Mouse (Mus musculus) testis, postnatal 10 days (tissue): ENCODE measurements at regions not wholly inside any gene's neighbourhood (a gene's known extent, or its start where the extent isn't known, plus 50 kb on each side); places are given as distances from the start of the nearest gene placed in this dataset.

Experiments
- DNase-seq: peaks from one replicate; pipeline ENCODE4 v3.0.0; 2021; ENCODE audit warnings: low spot score

DNA sequence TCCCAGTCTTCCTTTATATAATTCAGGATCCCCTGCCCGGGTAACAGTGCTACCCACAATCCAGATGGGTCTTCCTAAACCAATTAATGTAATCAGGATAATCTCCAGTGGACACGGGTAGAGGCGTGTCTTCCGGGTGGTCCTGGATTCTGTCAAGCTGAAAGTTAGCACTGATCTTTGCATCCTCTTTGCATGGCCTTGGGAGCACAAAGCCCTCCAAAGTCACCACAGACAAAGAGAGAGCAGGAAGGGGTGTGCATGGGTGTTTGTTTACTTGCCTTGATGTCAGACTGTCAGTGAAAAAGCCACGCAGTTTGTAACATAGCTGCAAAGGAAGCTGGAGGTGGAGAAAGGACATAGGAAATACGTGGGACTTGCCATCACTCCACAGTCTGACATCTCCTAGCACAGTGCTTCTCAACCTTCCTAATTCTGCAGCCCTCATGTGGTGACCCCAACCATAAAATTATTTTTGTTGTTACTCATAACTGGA lies 208.0 kb downstream of the Rplp1 start:
- no peak for DNase-seq

DNA sequence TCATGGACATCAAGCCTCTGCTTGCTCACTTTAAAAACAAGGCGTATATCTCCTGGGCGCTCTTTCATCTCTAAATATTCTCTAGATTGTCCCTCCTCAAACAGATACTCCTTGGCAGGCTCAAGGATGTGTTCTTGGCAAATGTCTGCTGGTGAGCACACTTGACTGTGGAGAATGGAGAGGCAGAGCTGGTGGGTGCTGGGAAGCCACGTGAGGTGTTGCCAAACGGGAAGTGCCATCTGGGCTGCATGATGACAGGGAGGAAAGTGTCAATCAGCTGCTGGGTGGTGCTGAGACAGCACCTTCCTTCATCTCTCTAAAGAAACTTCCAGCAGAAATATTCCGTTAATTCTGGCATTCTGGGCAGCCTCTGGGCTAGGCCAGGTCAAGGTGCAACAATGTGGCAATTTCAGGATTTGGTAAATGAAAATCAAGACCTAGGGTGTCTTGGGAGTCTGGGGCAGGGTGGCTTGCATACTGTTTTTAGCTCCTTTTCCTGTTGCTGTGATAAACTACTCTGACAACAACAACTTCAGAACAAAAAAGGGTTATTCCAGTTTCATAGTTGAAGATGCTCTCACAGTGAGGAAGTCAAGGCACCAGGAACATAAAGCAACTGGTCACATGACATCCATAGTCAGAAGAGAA lies 208.6 kb downstream of the Rplp1 start:
- DNase-seq: no peak

DNA sequence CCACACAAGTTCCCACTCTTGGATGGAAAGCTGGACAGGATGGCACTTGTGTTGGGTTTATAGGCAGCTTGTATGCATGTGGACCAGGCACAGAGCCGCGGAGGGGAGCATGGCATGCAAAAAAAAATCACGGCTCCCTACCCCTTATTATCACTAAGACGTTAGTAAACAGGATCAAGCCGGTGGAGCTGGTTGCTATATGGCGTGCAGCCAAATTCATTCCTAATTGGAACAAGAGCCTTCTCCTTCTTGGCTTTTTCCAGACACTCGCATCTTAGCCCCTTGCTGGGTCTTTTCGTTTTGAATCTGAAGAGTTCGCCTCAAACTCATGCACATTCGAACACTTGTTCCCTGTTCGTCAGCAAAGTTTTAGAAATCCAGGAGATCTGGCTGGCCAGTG lies 211.0 kb downstream of the Rplp1 start:
- no peak for DNase-seq

DNA sequence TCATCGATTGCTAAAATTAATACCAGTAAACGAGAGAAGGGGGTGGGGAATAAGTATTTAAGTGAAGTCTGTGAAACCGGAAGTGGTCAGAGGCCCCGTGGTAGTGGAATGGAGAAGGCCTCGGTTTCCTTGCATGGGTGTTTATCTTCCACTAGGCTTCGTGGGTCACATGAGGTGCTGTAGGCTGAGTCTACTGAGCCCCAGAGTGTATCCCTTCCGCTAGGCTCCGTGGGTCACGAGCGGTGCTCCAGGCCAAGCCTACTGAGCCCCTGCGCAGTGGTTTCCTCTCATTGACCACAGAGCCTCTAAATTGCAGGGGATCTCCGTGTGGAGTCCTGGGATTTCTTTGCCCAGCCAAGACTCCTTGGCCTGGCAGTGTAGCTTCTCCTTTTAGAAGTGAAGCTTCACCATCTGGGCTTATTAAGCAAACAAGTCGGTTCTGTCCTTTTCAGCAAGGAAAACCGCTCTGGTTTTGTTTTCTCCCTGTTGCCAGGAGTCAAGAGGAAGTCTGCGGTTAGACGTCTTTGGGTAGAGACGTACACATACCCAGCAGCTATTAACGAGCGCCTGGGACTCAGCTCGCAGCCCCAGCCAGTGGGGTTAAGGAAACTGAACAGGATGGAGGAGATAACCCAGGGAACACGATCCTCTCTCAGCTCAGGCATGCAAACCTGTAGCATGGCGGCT lies 211.9 kb downstream of the Rplp1 start:
- DNase-seq: no peak

DNA sequence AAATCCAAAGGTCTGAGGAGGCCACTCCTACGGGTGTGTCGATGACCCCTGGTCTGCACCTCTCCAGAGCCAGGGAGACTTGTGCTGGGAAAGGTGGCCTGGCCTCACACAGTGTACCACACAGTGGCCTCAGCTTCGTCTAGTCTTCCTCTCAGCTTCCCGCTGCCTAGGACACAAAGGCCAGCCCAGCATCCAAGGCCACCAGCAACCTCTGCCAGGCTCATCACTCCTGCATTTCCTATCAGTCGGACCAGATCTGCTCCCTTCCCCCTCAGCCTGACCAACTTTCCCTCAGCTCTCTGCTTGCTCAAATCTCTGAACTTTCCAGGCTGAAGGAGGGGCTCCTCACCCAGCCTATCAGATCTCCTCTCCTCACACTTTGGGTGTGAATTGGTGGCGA lies 213.8 kb downstream of the Rplp1 start:
- DNase-seq: no peak

DNA sequence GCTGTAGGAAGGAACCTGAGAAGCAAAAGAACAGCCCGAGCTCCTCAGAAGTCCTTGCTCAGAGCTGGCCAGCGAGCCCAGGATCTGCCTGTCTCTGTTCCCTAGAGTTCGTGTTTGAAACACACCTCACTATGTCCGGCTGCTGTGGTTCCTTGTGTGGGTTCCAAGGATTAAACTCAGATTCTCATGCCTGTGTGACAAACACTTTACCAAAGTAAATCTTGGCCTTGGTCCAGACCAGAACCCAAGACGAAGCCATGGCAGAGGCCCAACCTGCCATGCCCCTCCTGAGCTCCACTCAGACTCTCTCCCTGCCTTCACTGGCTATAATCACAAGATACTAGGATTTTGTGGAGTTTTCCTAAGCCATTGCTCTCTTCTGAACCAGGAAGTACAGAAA lies 214.7 kb downstream of the Rplp1 start:
- DNase-seq: no peak

DNA sequence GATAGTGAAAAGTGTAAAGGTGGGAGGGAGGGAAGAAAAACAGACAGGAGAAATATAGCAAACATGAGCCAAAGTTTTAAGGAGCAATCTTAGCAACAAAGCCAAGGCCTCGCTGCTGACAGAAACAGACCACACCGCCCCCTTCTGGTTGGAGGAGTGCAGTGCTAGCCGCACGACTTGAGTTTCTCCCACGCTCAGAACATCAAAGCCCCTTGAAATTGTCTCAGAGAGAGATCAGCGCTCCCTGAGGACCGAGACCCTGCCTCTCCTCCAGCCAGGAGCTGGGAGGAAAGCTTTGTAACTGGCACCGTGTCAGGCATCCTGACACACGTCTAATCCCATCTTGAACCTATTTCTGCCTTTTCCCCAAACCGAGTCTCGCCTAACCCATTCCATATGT lies 216.4 kb downstream of the Rplp1 start:
- peak; percentile 85 for DNase-seq

DNA sequence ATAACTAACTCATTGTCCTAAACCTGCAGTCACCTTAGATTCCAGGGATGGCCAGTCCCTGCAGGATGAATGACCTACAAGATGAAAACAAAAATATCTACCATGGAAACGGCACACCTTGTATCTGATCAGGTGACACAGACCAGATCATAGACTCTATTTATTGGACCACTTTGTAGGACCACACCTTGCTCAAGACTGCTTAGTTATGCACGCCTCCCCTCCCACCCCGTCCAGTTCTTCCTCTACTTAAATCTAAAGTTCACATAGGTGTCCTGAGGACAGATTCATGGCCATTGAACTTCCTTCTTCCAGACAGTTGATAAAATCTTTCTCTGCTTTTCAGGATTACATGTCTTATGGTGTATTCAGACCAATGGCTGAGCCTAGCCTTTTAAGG lies 217.5 kb downstream of the Rplp1 start:
- no peak for DNase-seq

DNA sequence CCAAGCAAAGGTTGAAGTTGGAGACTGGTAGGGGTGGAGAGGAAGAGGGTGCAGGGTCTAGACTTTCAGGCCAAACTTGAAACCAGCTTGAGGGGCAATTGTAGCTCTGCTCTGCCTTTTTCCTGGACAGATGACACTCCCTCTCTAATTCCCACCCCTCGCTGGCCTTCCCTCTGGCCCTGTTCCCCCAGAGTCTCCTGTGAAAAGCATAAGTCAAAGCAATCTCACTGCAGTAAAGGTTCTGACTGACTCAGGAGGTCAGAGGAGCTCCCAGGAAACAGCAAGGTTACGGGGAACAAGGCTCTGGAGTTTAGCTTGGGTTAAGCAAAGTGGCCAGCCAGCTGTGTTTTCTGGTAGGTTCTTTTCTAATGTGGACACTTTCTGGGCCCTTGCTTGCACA lies 218.5 kb downstream of the Rplp1 start:
- DNase-seq: no peak

DNA sequence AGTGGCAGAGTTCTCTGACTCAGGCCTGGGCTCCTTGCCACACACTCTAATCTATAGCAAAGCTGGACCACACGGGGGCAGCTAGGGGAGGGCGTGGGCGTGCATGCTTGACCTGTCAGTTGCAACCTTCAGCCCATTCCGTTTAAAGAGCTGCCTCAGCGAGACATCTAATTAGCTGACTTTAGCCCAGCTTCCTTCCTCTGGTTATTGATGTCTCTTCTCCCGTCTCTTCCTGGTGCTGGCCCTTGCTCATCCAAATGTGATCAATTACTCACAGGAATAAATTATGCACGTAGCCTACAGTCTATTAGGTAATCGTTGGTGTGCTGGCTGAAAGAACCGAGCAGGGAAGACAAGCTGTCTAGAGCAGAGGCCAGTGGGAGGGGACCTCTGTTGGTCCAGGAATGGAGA lies 219.0 kb downstream of the Rplp1 start:
- peak; percentile 62 for DNase-seq

DNA sequence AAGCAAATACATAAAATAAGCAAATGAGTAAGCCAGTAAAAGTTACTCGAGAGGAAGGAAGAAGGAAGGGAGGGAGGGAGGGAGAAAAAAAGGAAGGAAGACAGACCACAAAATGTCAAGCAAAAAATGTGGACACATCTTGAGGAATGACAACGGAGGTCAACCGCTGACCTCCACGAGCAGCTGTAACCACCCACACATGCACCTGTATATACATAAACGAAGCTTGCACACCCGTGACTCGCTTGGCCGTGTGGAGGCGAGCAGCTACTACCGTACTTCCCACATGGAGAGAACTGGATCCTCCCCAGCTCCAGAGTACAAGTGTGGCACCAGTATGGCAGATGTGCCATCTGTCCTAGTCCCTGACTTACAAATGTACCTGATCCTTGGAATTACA lies 220.1 kb downstream of the Rplp1 start:
- DNase-seq: no peak

DNA sequence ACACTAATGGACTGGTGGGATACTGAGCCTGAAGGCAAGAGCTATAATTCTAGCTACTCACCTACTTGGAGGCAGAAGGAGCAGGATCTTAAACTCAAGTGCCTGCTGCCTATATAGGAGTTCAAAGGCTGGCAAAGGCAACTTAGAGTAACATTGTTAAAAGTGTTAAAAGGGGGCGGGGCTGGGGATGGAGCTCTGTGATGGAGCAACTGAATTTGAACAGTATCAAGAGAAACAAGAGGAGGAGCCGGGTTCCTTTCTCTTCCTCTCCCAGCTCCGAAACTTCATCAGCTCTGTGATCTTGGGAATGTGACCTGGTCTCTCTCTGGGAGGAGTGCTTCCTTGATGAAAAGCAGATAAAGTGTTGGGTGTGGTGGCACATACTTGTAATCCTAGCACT lies 223.6 kb downstream of the Rplp1 start:
- DNase-seq: no peak

DNA sequence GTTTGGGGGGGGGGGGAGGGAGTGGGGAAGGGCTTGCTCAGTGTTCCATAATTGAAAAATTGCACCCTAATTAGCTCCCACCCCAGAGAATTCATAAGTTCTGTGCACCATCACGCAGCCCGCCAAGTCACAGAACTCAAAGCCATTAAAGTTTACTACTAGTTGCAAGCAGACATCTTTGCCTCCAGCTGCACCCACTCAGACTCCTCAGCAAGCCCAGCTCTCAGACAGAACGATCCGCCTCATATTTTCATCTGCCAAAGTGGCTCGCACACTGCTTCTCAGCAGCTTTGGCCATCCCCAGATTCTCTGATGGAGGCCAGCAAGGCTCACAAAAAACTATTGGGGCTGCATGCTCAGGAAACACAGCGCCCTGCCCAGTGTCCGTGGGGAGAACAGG lies 224.4 kb downstream of the Rplp1 start:
- no peak for DNase-seq

DNA sequence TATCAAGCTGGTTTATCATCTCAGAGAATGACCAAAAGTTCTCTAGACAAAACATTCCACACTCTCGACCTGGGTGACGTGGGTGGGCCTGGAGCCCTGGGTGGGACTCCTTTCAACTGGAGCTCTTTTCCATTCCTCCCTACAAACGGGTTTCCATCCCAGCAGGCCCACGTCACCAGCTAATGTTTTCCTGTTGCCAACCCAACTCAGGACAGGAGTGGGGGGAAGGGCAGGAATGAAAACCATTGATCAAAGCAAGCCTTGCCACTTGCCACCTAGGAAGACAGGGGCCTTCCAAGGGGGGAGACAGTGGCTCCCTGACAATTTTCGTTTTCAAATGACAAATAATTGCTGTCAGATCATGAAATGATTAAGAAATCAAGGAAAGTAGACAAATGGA lies 224.8 kb downstream of the Rplp1 start:
- DNase-seq: no peak

DNA sequence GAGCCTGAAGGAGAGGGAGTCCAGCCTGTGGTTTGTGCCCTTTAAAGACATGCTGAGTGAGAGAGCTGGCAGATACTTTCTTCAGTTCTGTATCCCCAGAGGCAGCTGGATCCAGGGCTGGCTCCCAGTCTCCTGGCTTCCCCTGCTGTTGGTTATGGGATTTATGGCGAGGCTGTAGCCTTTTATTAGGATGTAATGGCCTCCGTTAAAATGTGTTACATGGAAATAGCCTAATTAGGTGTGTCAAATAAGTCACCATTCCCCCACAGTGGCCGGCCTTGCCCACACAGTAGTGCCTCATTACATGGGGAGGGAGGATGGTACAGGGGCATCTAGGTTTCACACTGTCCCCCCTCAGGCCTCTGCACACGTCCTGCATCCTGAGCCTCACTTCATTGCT lies 230.8 kb downstream of the Rplp1 start:
- no peak for DNase-seq

DNA sequence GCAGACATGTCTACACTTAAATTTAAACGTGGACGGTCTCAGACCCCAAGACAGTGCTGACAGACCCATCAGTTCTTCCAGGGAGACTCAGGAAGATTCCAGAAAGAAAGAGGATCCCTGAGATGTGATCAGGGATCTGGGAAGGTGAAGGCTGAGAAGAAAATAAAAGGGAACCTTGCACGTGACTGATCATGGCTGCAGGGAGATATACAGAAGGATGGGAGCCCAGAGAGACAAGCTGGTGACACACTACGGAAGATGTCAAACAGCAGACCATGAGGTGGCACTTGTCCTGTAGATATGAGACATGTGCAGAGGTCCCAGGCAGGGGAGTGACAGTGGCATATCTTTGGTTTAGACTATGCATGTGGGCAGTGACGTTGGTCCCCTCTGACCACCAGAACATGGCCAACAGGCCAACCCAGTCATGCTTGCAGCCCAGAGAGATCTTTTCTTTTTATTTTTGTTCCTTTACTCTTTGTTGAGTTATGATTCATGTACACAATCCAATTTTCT lies 231.5 kb downstream of the Rplp1 start:
- DNase-seq: no peak

DNA sequence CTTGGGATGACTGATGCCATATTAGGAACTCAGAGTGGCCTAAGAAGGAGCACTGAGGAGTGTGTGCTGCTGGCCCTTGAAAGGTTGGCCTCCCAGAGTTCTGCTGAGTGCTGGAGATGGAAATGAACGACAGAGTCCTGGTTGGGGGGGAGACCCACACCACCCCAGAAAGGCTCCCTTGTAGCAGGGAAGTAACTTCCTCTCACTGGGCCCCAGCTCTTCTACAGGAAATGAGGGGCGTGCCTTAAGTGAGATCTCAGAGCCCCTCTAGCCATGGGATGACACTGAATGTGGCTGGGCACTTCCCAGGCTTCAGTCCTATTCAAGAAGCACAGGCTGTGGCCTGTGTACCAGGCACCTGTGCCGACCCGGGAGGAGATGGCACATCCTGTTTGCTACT lies 232.0 kb downstream of the Rplp1 start:
- DNase-seq: no peak

DNA sequence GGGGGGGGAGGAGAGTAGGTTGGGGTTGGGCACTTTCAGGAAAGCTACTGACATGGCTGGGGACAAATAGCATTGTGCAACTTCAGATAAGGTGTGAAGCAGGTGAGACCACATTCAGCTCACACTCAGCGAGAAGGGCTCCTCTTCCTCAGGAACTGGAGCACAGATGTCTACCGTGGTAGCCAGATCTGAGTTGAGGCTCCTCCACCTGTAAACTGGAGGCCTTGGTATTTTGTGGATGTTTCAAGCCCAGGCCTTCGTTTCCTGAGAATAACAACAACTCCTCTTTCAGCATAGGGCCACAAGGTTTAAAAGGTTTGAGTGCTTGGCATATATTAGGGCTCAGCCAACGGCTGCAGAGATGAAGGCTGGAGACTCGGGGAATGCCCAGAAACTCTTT lies 232.9 kb downstream of the Rplp1 start:
- DNase-seq: no peak

DNA sequence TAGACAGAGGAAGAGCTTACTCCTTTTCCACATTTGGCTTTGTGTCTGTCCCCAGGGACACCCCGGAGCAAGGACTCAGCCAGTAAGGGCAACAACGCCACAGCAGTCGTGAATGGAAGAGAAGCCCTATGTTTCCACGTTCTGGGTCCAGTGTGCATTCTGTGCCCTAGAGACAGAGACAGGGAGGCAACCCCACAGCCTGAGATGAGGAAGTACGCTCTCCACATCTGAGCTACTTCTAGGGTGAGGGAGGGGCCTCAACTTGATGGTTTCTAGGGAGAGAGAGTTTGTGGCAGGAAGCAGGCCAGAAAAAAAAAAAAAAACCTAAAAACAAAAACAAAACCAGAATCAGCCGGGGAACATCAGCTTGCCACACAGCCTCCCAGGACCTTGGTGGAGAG lies 233.4 kb downstream of the Rplp1 start:
- DNase-seq: no peak

DNA sequence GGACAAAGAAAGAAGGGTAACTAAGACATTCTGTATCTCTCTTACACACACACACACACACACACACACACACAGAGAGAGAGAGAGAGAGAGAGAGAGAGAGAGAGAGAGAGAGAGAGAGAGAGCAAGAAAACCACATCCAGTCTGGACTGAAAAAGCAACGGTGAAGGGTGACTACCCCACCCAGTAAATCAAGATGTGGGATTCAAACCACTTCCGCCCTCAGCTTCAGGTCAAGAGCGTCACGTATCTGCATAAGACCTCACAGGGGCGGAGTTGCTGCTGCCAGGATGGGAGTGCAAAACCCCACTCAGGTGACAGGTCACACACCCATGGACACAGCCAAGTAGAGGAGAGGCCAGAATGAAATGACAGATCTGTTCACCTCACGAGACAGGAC lies 234.7 kb downstream of the Rplp1 start:
- no peak for DNase-seq

DNA sequence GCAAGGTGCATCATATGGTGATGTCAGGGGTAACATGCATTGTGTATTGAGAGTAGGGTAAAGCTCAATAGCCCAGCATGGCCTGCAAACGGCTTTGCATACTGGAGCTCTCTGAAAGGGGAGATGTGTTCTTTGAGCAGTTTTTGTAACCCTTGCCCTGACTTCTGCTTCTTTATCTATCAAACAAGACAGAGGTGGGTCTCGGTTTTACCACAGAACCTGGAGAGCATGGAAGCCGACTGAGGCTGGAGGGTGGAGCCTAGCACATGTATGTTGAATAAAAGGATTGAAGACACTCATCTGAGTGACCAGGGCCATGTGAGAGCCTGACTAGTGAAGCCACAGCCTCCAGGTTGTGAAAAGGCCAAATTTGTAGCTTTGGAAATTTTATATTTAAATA lies 236.7 kb downstream of the Rplp1 start:
- DNase-seq: no peak

DNA sequence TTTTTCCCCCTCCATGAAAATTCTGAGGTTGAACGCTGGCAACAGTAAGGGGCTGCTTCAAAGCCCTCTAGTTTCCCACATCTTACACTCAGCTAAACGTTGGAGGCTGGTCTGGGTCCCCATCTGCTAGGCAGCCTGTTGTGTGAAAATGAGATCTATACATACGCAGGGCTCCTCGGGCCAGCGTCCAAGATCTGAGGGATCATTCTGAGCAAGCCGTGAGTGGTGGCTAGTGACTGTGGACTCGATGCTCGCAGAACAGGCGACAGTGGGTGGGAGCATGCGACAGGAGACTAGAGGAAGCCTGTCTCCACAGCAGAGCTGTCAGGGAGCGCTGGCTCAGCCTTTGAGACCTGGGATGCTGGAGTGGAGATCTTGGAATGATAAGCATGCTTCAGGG lies 237.3 kb downstream of the Rplp1 start:
- no peak for DNase-seq

DNA sequence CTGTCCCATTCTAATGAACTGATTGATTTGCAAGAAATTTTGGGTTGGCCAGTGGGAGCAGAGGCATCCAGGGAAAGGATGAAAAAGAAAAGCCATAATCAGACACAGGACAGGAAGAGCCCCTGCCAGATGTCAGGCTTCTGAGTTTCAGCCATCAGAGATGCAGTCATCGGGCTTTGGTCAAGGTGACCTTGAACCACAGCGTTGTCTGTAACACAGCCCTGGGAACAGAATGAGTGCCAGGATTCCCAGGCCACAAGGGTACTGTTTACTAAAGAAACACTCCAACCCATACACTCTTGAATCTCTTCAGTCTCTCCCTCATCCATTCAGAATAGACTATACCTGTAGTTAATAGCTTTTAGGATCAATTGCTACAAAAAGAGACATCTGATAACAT lies 239.0 kb downstream of the Rplp1 start:
- DNase-seq: no peak
